Mouse (Mus musculus) midbrain, embryonic 11.5 days (tissue): ENCODE measurements at regions not wholly inside any gene's neighbourhood (a gene's known extent, or its start where the extent isn't known, plus 50 kb on each side); places are given as distances from the start of the nearest gene placed in this dataset.
"Not testable (repeated sequence)": the region's sequence is repeated elsewhere in the genome, so short reads cannot be mapped to it uniquely, and the experiment has no call there.

Experiments
- ATAC-seq: fragments of 200-750 bp; cut with Nextera tagmentation; 2 replicates; pipeline ENCODE4 v1.8.0; 2017; ENCODE audit warnings: moderate TSS enrichment, moderate library complexity; ENCODE audit not compliant: low FRiP score
- DNase-seq: peaks from one replicate; pipeline ENCODE4 v3.0.0; 2015; ENCODE audit warnings: low spot score; ENCODE audit errors: missing footprints
- H3K27ac ChIP-seq: fragments of 300-500 bp; sonication (generic); 2 replicates; pipeline ENCODE4 v1.5.1; 2014; ENCODE audit warnings: low read depth, low read length
- H3K27me3 ChIP-seq: fragments of 300-500 bp; sonication (generic); 2 replicates; pipeline ENCODE4 v1.6.1; 2014; ENCODE audit warnings: mild to moderate bottlenecking, low read length, moderate library complexity, mixed read lengths; ENCODE audit not compliant: control insufficient read depth, insufficient read depth
- H3K36me3 ChIP-seq: fragments of 300-500 bp; sonication (generic); 2 replicates; pipeline ENCODE4 v1.6.1; 2014; ENCODE audit warnings: mild to moderate bottlenecking, low read length, moderate library complexity, mixed read lengths; ENCODE audit not compliant: control insufficient read depth, insufficient read depth
- H3K4me1 ChIP-seq: fragments of 300-500 bp; sonication (generic); 2 replicates; pipeline ENCODE4 v1.6.1; 2014; ENCODE audit warnings: low read length; ENCODE audit not compliant: control insufficient read depth, insufficient read depth
- H3K4me2 ChIP-seq: fragments of 300-500 bp; sonication (generic); 2 replicates; pipeline ENCODE4 v1.6.1; 2014; ENCODE audit warnings: mild to moderate bottlenecking, moderate library complexity
- H3K4me3 ChIP-seq: fragments of 300-500 bp; sonication (generic); 2 replicates; pipeline ENCODE4 v1.5.1; 2014; ENCODE audit warnings: low read depth, low read length
- H3K9ac ChIP-seq: fragments of 300-500 bp; sonication (generic); 2 replicates; pipeline ENCODE4 v1.6.1; 2014; ENCODE audit warnings: low read length
- H3K9me3 ChIP-seq: fragments of 300-500 bp; sonication (generic); 2 replicates; pipeline ENCODE4 v1.6.1; 2016; ENCODE audit warnings: low read length; ENCODE audit not compliant: control insufficient read depth
- WGBS: fragments of 180-500 bp; shearing (Covaris S2); extraction: QIAGEN DNeasy Blood & Tissue Kit; methylation state at CpG from one replicate; pipeline ENCODE4 v1.1.7; 2014; 5-methylcytosine and 5-hydroxymethylcytosine counted together

DNA sequence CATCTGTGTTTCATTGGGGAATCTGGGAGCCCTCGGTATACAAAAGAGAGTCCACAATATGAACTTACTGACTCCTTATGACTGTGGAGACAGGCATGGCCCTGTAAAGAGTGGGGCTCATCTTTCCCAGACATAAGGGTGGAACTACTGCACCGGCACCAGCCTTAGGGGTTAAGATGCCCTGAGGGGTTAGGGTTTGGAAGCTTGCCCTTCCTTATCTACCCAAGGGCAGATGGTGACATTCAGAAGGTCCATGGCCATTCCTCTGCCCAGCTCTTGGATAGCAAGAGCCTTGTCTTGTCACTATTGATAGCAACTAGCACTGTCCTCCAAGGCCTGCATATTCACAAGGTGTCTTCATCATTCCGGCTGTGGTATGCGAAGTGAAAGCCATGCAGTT lies 181.5 kb downstream of the Opa1 start:
- Histone ChIP-seq H3K27me3 (peaks cover 5% of the 10 kb centered on the region), H3K4me2 (no peak overlapping the region), H3K9me3 (peaks cover 2% of the 10 kb centered on the region; the same call in 1 of the 2 replicates), H3K36me3 (no peaks in the 10 kb centered on the region), H3K4me3 (no peak overlapping the region), H3K4me1 (no peaks in the 10 kb centered on the region; the same call in 1 of the 2 replicates), H3K9ac (no peak overlapping the region), H3K27ac (no peak overlapping the region)
- DNase-seq (no peak), ATAC-seq (no peak)
- WGBS = 94% methylated on average over 4 of the region's 4 CpGs

DNA sequence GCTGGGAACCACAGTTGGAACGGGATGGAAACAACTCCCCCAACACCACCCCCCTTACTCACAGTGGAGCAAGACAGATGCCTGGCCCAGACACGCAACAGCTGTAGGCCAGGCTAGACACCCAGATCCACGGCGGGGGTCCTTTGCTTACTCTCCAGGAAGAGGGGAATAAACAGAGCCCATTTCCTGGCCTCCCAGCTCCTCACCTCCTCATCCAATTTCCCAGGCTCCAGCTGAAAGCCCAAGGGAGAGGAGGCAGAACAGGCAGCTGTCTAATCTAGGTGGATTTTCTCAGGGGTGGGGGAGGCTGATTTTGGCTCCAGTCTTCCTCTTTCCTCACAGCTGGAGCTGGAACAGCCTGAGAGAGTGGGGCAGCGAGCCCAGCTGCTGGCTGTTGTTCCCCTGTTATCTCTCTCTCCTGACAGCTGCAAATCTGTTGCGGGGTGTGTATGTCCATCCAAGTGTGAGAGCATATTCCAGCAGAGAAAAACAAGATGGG lies 182.7 kb downstream of the Opa1 start:
- Histone ChIP-seq H3K27me3 (peaks cover 5% of the 10 kb centered on the region), H3K36me3 (no peaks in the 10 kb centered on the region), H3K27ac (no peak overlapping the region), H3K4me3 (no peak overlapping the region), H3K9me3 (peaks cover 2% of the 10 kb centered on the region; the same call in 1 of the 2 replicates), H3K9ac (no peak overlapping the region), H3K4me1 (no peaks in the 10 kb centered on the region; the same call in 1 of the 2 replicates), H3K4me2 (no peak overlapping the region)
- DNase-seq (no peak), ATAC-seq (no peak)
- 40% methylated on average over 6 of the region's 6 CpGs for WGBS

- no peak overlapping the region for H3K4me2 ChIP-seq
- H3K4me1 ChIP-seq = no peaks in the 10 kb centered on the region; the same call in 1 of the 2 replicates
- DNase-seq = no peak
- WGBS = 93% methylated on average over 1 of the region's 1 CpGs
- peaks cover 2% of the 10 kb centered on the region; the same call in 1 of the 2 replicates for H3K9me3 ChIP-seq
- peaks cover 5% of the 10 kb centered on the region for H3K27me3 ChIP-seq
- no peak for ATAC-seq
- H3K27ac ChIP-seq = no peak overlapping the region
- H3K36me3 ChIP-seq = no peaks in the 10 kb centered on the region
- H3K4me3 ChIP-seq = no peak overlapping the region
- H3K9ac ChIP-seq = no peak overlapping the region
These were observed 185.2 kb downstream of the Opa1 start for GRCm38 (mm10) chr16:29764376-29764775.

- WGBS = 100% methylated on average over 3 of the region's 3 CpGs
- H3K27ac ChIP-seq, H3K9ac ChIP-seq, H3K4me1 ChIP-seq, H3K9me3 ChIP-seq, H3K27me3 ChIP-seq, H3K36me3 ChIP-seq, ATAC-seq, DNase-seq, H3K4me3 ChIP-seq, H3K4me2 ChIP-seq: not testable (repeated sequence)
These were observed 186.7 kb downstream of the Opa1 start for GRCm38 (mm10) chr16:29765801-29766200.

- no peak overlapping the region for H3K27ac ChIP-seq
- H3K9ac ChIP-seq = no peak overlapping the region
- H3K9me3 ChIP-seq = no peaks in the 10 kb centered on the region
- no peaks in the 10 kb centered on the region for H3K27me3 ChIP-seq
- no peak overlapping the region for H3K4me3 ChIP-seq
- H3K36me3 ChIP-seq = no peaks in the 10 kb centered on the region
- peaks cover 9% of the 10 kb centered on the region for H3K4me1 ChIP-seq
- ATAC-seq (0 out of 2 replicates have a peak, but pooled peaks have one; percentile 16), DNase-seq (no peak)
- H3K4me2 ChIP-seq = no peak overlapping the region
- 38% methylated on average over 4 of the region's 4 CpGs for WGBS
These were observed 192.2 kb downstream of the Opa1 start for GRCm38 (mm10) chr16:29771320-29771719.

DNA sequence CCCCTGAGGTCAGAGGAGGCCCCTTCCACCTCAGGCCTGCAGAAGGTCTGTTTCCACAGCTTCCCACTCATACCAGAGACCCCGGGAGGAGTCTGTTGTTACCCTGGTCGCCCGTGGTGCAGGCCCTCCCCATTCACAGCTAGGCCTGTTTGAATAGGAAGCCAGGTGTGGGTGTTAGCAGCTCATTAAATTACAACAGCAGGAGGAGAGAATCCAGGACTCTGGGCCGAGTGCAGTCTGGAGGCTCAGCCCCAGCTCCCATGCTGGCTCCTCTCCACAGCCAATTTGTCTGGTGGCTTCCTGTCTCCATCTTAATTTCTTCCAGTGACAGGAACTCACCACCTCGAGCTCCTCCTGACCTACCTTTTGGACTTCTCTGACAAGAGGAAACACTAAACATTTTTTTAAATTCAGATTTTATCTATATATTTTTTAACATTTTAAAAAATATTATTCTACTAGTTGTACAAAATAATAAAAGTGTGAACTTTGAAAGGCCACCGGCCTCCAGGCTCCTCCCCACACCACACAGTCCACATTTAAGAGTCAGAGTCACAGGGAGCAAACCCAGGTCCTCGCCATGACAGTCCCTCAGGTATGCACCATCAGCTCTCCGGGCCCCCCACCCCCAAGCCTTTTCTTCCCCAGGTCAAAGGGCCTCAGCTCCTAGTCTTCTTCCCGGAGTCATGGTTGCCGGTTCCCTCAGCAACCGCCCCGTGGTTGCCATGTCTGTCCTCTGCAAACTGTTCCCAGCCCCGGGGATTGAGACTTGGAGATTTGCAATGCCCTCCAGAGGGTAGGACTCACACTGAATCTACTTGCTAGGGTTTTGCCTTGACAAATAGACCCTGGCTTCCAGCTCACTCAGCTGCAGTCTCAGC lies 192.8 kb downstream of the Opa1 start:
- Histone ChIP-seq H3K9me3 (no peaks in the 10 kb centered on the region), H3K36me3 (no peaks in the 10 kb centered on the region), H3K4me3 (no peak overlapping the region), H3K27ac (no peak overlapping the region; the same call in 1 of the 2 replicates), H3K4me2 (0 out of 2 replicates have a peak overlapping the region, but pooled peaks have one; percentile 4), H3K9ac (no peak overlapping the region), H3K4me1 (peaks cover 9% of the 10 kb centered on the region), H3K27me3 (no peaks in the 10 kb centered on the region)
- WGBS = 14% methylated on average over 13 of the region's 13 CpGs
- ATAC-seq = peak; percentile 50; the same call in 1 of the 2 replicates
- DNase-seq = peak; percentile 88

DNA sequence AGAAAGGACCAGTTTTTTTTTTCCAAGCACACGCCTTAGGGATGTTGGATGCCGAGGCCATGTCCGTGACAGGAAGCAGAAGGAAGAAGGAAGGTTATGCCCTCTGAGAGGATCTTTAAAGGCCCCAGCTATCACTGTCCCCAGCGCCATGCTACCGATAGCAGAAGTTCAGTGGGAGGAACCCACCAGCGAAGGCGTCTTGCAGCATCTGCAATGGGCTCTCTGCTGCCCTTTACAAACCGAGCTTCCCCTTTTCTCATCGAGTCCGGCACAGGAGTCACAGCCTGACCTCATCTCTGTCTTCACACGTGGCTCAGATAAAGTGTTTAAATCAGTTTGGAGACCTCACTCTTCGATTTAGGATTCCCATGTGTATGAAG lies 193.5 kb downstream of the Opa1 start:
- H3K27ac ChIP-seq = no peak overlapping the region; the same call in 1 of the 2 replicates
- no peaks in the 10 kb centered on the region for H3K27me3 ChIP-seq
- H3K4me2 ChIP-seq = 0 out of 2 replicates have a peak overlapping the region, but pooled peaks have one; percentile 4
- DNase-seq = no peak
- H3K4me1 ChIP-seq = peaks cover 9% of the 10 kb centered on the region
- H3K4me3 ChIP-seq = no peak overlapping the region
- ATAC-seq = no peak
- 70% methylated on average over 12 of the region's 12 CpGs for WGBS
- no peaks in the 10 kb centered on the region for H3K9me3 ChIP-seq
- H3K36me3 ChIP-seq = no peaks in the 10 kb centered on the region
- no peak overlapping the region for H3K9ac ChIP-seq

- Histone ChIP-seq H3K4me3 (no peak overlapping the region), H3K4me2 (no peak overlapping the region), H3K36me3 (no peaks in the 10 kb centered on the region), H3K27ac (no peak overlapping the region), H3K9ac (no peak overlapping the region), H3K9me3 (no peaks in the 10 kb centered on the region), H3K4me1 (peaks cover 9% of the 10 kb centered on the region), H3K27me3 (no peaks in the 10 kb centered on the region)
- WGBS = 83% methylated on average over 6 of the region's 6 CpGs
- DNase-seq (no peak), ATAC-seq (no peak)
These were observed 193.9 kb downstream of the Opa1 start for GRCm38 (mm10) chr16:29773056-29773455.

DNA sequence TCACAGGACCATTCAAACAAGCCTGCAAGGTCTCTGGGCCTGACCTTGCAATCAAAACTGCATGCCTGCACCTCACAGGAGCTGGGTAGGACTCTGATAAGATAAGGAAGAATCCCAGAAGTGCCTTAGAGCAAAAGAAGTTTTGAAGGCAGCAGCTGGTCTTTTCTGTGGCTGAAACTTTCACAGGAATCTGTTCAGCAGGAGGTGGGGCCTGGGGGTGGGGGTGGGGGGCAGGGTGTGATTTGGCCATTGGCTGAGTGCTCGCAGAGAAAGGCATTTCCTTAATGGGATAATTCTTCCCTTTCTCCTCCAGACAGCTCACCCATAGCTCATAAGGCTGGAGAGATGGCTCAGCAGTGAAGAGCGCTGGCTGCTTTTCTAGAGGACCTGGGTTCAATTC lies 195.8 kb downstream of the Opa1 start:
- WGBS = 27% methylated on average over 2 of the region's 2 CpGs
- no peak overlapping the region for H3K4me2 ChIP-seq
- no peaks in the 10 kb centered on the region for H3K36me3 ChIP-seq
- no peaks in the 10 kb centered on the region for H3K27me3 ChIP-seq
- no peak overlapping the region for H3K4me3 ChIP-seq
- no peaks in the 10 kb centered on the region for H3K9me3 ChIP-seq
- no peak overlapping the region for H3K9ac ChIP-seq
- no peak overlapping the region for H3K27ac ChIP-seq
- no peak for ATAC-seq
- peaks cover 9% of the 10 kb centered on the region for H3K4me1 ChIP-seq
- no peak for DNase-seq
